Mouse (Mus musculus): Measurements from ENCODE around the gene Flt3l.

- TF ChIP-seq CTCF (IDR thresholded peaks at IDR 0.05; ENCODE audit: borderline replicate concordance, extremely low read depth, insufficient read depth, insufficient read length) = no peak
- TF ChIP-seq POLR2A (IDR thresholded peaks at IDR 0.05; ENCODE audit: borderline replicate concordance, extremely low read depth, insufficient read depth, insufficient read length, poor library complexity, severe bottlenecking) = no peak
Observed at GRCm38 (mm10) chr7:45185921-45186320, 49.7 kb upstream of the Flt3l start.

Measured in brain, embryonic 14.5 days (tissue).